Mouse (Mus musculus) C2C12 (cell line): ENCODE data around the gene Il20rb. TPM values are rescaled to one million over a fixed set of nuclear protein-coding genes. Genes with fewer than 3 reads are reported as not detected.

Experiments used
- H3K27me3 ChIP-seq: one replicate; pipeline ENCODE4 v1.6.1; 2011; ENCODE audit not compliant: control insufficient read depth, insufficient read depth, insufficient read length
- H3K36me3 ChIP-seq: one replicate; pipeline ENCODE4 v1.6.1; 2011; ENCODE audit not compliant: control insufficient read depth, insufficient read depth
- H3K4me3 ChIP-seq: one replicate; pipeline ENCODE4 v1.5.1; 2011; ENCODE audit warnings: mild to moderate bottlenecking, control low read depth; ENCODE audit not compliant: poor library complexity, insufficient read depth, severe bottlenecking
- H3K79me2 ChIP-seq: one replicate; pipeline ENCODE4 v1.6.1; 2011; ENCODE audit not compliant: control insufficient read depth, insufficient read depth
- H3K79me3 ChIP-seq: one replicate; pipeline ENCODE4 v1.6.1; 2011; ENCODE audit warnings: low read depth, control low read depth
- H3ac ChIP-seq: one replicate; pipeline ENCODE3; 2011; ENCODE audit warnings: low read depth; ENCODE audit not compliant: control insufficient read depth, insufficient read length
- CEBPB ChIP-seq: IDR thresholded peaks from one replicate; pipeline ENCODE4 v1.6.1; 2011; ENCODE audit warnings: low read depth, mild to moderate bottlenecking, control low read depth, moderate library complexity
- CTCF ChIP-seq: IDR thresholded peaks from one replicate; pipeline ENCODE4 v1.5.1; 2011; ENCODE audit not compliant: control insufficient read depth, insufficient read depth, insufficient read length
- FOSL1 ChIP-seq: IDR thresholded peaks from one replicate; pipeline ENCODE4 v1.8.0; 2011; ENCODE audit warnings: mild to moderate bottlenecking, low read length; ENCODE audit not compliant: poor library complexity, insufficient read depth, severe bottlenecking
- MAX ChIP-seq: IDR thresholded peaks from one replicate; pipeline ENCODE4 v1.6.1; 2011; ENCODE audit warnings: mild to moderate bottlenecking, control low read depth
- MYOD1 ChIP-seq: IDR thresholded peaks from one replicate; pipeline ENCODE4 v1.6.1; 2011; ENCODE audit warnings: low read depth; ENCODE audit not compliant: control insufficient read depth, insufficient read length
- MYOG ChIP-seq: IDR thresholded peaks from one replicate; pipeline ENCODE4 v1.6.1; 2011; ENCODE audit not compliant: control insufficient read depth, insufficient read length; ENCODE audit errors: extremely low read depth
- USF1 ChIP-seq: IDR thresholded peaks from one replicate; pipeline ENCODE4 v1.6.1; 2011; ENCODE audit warnings: low read depth, mild to moderate bottlenecking, control low read depth, moderate library complexity
- polyA plus RNA-seq: library from polyadenylated mRNA; unstranded; fragments of >200 nt; fragmentation: generic; extraction: Trizol; gene quantifications from one replicate; pipeline ENCODE4 v1.2.1, GENCODE M21; 2012; ENCODE audit warnings: missing spikeins

Il20rb gene
- polyA plus RNA-seq, 1 experiment = 0.35 TPM

- no peak for TF ChIP-seq MYOD1
- no peaks in the 10 kb centered on the region for H3K27me3 ChIP-seq
- H3ac ChIP-seq = no peak overlapping the region
- H3K4me3 ChIP-seq = no peak overlapping the region
- no peaks in the 10 kb centered on the region for H3K79me3 ChIP-seq
- H3K36me3 ChIP-seq = no peaks in the 10 kb centered on the region
- no peaks in the 10 kb centered on the region for H3K79me2 ChIP-seq
Observed at GRCm38 (mm10) chr9:100416756-100417155, 69.8 kb downstream of the Il20rb start.

DNA sequence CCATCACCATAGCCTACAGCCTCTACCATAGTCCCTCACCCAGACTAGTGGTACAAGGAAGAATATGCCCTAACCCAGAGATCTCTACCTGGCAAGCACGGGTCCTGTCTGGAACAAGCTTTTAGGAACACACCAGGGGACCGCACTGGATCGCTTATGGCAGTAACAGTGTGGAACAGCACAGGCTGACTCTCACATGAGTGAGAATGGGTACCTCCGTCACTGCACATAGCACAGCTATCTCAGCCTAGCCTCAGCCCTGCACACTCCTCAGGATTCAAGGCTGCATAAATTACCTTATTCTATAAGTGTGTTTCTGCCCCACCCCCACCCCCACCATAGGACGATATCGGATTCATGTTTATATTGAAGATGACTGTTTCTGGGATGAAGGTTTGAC is 70.3 kb downstream of the Il20rb start:
- no peaks in the 10 kb centered on the region for H3K36me3 ChIP-seq
- H3ac ChIP-seq = no peak overlapping the region
- H3K4me3 ChIP-seq = no peak overlapping the region
- no peaks in the 10 kb centered on the region for H3K79me2 ChIP-seq
- no peak for TF ChIP-seq MYOG
- no peaks in the 10 kb centered on the region for H3K27me3 ChIP-seq
- H3K79me3 ChIP-seq = no peaks in the 10 kb centered on the region

DNA sequence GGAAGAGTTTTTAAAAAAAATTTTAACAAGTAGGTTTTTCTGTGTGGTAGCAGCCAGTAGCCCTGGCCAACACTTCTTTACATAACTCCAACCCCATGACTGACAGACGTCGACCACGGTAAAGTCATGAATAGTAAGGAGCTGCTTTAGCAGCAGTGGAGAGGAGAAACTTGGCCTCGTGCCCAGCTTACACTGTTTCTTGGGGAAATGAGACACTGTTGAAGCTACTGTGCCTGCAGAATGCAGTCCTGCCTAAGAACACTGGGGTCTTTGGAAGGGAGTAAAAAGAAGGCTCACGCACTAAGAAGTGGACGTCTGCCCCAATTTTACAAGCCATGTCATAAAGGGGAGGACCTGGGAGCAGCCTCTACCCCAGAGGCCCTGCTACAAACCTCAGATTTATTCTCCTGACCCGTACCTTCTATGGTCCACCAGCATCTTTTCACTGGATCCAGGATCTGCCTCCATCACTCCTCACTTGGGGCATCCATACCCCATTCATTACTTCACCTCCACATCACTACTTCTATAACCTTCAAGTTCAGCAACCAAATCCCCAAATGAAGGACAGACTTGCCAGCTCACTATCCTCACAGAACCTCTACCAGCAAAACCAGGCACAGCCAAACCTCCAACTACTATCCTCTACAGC is 71.1 kb downstream of the Il20rb start:
- Histone ChIP-seq H3K4me3 (no peak overlapping the region), H3K79me2 (no peaks in the 10 kb centered on the region), H3K79me3 (no peaks in the 10 kb centered on the region), H3ac (no peak overlapping the region), H3K27me3 (no peaks in the 10 kb centered on the region), H3K36me3 (no peaks in the 10 kb centered on the region)
- TF ChIP-seq CEBPB (no peak), USF1 (no peak), MYOG (no peak), MYOD1 (no peak), MAX (no peak), CTCF (no peak), FOSL1 (no peak)

Other genes starting within 250 kb of the Il20rb start
- 17.1 TPM for gene Nck1, start 59.3 kb upstream of the Il20rb start, polyA plus RNA-seq
- not detected for gene Slc35g2, start 84.3 kb upstream of the Il20rb start, polyA plus RNA-seq
- gene Stag1, start 111.0 kb upstream of the Il20rb start, polyA plus RNA-seq = 6.6 TPM